Mouse (Mus musculus): ENCODE results near the gene Specc1l. TPM values are rescaled to one million over a fixed set of nuclear protein-coding genes. Genes with fewer than 3 reads are reported as not detected.

Specc1l gene
- polyA plus RNA-seq, 2 experiments from 2014 or later: 10.4 to 14.0 TPM

Other genes with a start within 250 kb of the Specc1l start
- gene Gnaz, start 244.9 kb upstream of the Specc1l start, polyA plus RNA-seq (2017; shearing (Covaris generic)): not detected
- gene Rsph14, start 179.5 kb upstream of the Specc1l start, polyA plus RNA-seq (2017; shearing (Covaris generic)): not detected
- under 1 TPM; 0.19 to 0.60 TPM for gene Rab36, start 175.0 kb upstream of the Specc1l start, polyA plus RNA-seq (2017; shearing (Covaris generic))
- gene Bcr, start 151.5 kb upstream of the Specc1l start, polyA plus RNA-seq (2017; shearing (Covaris generic)): 1 to 10 TPM; 3.7 to 4.6 TPM
- gene Adora2a, start 104.8 kb downstream of the Specc1l start, polyA plus RNA-seq (2017; shearing (Covaris generic)): 10 to 100 TPM; 18.6 to 30.1 TPM
- gene Upb1, start 189.0 kb downstream of the Specc1l start, polyA plus RNA-seq (2017; shearing (Covaris generic)): 1 to 10 TPM in 1 of 2 experiments, not detected in 1; 1.0 TPM